Mouse (Mus musculus): Measurements from ENCODE around the gene Chd9. TPM values are rescaled to one million over a fixed set of nuclear protein-coding genes. Genes with fewer than 3 reads are reported as not detected.

The Chd9 gene
- polyA plus RNA-seq, 1 experiment from 2014 or later: 72.5 TPM

GRCm38 (mm10) chr8:90819561-90820320 is 8.4 kb upstream of the Chd9 start:
- no peak overlapping the region for H3K4me2 ChIP-seq (replicated peaks; ENCODE audit: low read depth, low read length)
- ATAC-seq (ENCODE audit: low FRiP score): no peak
- no peak overlapping the region for H3K4me3 ChIP-seq (ENCODE audit: low read depth, low read length)
- no peaks in the 10 kb centered on the region for H3K27me3 ChIP-seq (ENCODE audit: control insufficient read depth, insufficient read depth, low read length)
- no peaks in the 10 kb centered on the region for H3K9me3 ChIP-seq (ENCODE audit: control insufficient read depth, low read length)
- H3K4me1 ChIP-seq (replicated peaks; ENCODE audit: control insufficient read depth, insufficient read depth, low read length): no peaks in the 10 kb centered on the region
- H3K27ac ChIP-seq (ENCODE audit: low read depth, low read length): no peak overlapping the region
- WGBS: 89% methylated on average over 9 of the region's 9 CpGs
- no peak for DNase-seq (ENCODE audit: low spot score)
- no peak overlapping the region for H3K9ac ChIP-seq (ENCODE audit: low read depth, low read length)
- no peaks in the 10 kb centered on the region for H3K36me3 ChIP-seq (ENCODE audit: control insufficient read depth, insufficient read depth, low read length)

DNA sequence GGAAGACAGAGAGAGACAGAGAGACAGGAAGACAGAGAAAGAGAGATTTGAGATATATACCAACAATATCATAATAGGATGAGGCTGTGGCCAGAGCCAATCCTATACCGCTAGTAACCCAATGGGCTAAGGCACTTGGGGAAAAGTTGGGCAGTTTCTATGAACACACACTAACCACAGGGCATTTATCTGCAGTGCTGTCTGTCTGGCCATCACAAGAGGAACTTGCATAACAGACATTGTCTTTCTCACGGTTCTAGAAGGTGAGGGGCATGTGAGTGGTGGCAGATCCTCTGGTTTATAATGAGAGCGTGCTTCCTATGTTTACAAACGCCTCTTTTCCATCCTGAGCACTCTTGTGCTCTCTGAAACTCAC is 7.8 kb upstream of the Chd9 start:
- Histone ChIP-seq H3K27ac (ENCODE audit: low read depth, low read length) (no peak overlapping the region), H3K4me3 (ENCODE audit: low read depth, low read length) (no peak overlapping the region), H3K9ac (ENCODE audit: low read depth, low read length) (no peak overlapping the region), H3K9me3 (ENCODE audit: control insufficient read depth, low read length) (no peaks in the 10 kb centered on the region), H3K36me3 (ENCODE audit: control insufficient read depth, insufficient read depth, low read length) (no peaks in the 10 kb centered on the region), H3K27me3 (ENCODE audit: control insufficient read depth, insufficient read depth, low read length) (no peaks in the 10 kb centered on the region), H3K4me2 (replicated peaks; ENCODE audit: low read depth, low read length) (no peak overlapping the region), H3K4me1 (replicated peaks; ENCODE audit: control insufficient read depth, insufficient read depth, low read length) (no peaks in the 10 kb centered on the region)
- WGBS: 90% methylated on average over 4 of the region's 4 CpGs
- ATAC-seq (ENCODE audit: low FRiP score) (no peak), DNase-seq (ENCODE audit: low spot score) (no peak)

DNA sequence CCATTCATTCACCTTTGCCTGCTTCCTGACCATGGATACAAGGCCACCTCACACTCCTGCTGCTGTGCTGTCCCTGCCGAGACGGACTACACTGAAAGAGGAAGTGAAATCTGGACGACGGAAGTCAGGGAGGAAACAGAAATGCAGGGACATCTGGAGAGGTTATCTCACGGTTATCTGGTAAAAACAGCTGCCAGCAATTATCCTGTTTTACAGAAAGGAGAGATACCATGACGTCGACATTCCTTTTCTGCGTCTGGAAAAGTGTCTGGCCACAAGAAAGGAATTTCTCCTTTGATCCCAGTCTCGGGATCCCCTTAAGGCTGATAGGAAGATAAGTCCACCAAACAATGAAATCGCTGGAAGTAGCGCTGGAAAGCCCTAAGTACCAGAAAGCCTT is 5.7 kb upstream of the Chd9 start:
- no peaks in the 10 kb centered on the region for H3K27me3 ChIP-seq (ENCODE audit: control insufficient read depth, insufficient read depth, low read length)
- 61% methylated on average over 11 of the region's 11 CpGs for WGBS
- H3K4me2 ChIP-seq (replicated peaks; ENCODE audit: low read depth, low read length): no peak overlapping the region
- H3K9me3 ChIP-seq (ENCODE audit: control insufficient read depth, low read length): no peaks in the 10 kb centered on the region
- no peaks in the 10 kb centered on the region for H3K36me3 ChIP-seq (ENCODE audit: control insufficient read depth, insufficient read depth, low read length)
- H3K4me3 ChIP-seq (ENCODE audit: low read depth, low read length): no peak overlapping the region
- no peak overlapping the region for H3K9ac ChIP-seq (ENCODE audit: low read depth, low read length)
- no peak overlapping the region for H3K27ac ChIP-seq (ENCODE audit: low read depth, low read length)
- no peak for ATAC-seq (ENCODE audit: low FRiP score)
- H3K4me1 ChIP-seq (replicated peaks; ENCODE audit: control insufficient read depth, insufficient read depth, low read length): no peaks in the 10 kb centered on the region
- DNase-seq (ENCODE audit: low spot score): no peak

- no peak overlapping the region for H3K4me3 ChIP-seq (ENCODE audit: low read depth, low read length)
- H3K27ac ChIP-seq (ENCODE audit: low read depth, low read length): no peak overlapping the region
- DNase-seq (ENCODE audit: low spot score) (no peak), ATAC-seq (ENCODE audit: low FRiP score) (no peak)
- no peak overlapping the region for H3K4me2 ChIP-seq (replicated peaks; ENCODE audit: low read depth, low read length)
- H3K4me1 ChIP-seq (replicated peaks; ENCODE audit: control insufficient read depth, insufficient read depth, low read length): 0 out of 2 replicates have a peak, but pooled peaks cover 3% of the 10 kb centered on the region
- no peaks in the 10 kb centered on the region for H3K9me3 ChIP-seq (ENCODE audit: control insufficient read depth, low read length)
- 85% methylated on average over 9 of the region's 9 CpGs for WGBS
- H3K9ac ChIP-seq (ENCODE audit: low read depth, low read length): no peak overlapping the region
- no peaks in the 10 kb centered on the region for H3K27me3 ChIP-seq (ENCODE audit: control insufficient read depth, insufficient read depth, low read length)
- H3K36me3 ChIP-seq (ENCODE audit: control insufficient read depth, insufficient read depth, low read length): no peaks in the 10 kb centered on the region
Observed at GRCm38 (mm10) chr8:90825459-90825871, 2.7 kb upstream of the Chd9 start.

DNA sequence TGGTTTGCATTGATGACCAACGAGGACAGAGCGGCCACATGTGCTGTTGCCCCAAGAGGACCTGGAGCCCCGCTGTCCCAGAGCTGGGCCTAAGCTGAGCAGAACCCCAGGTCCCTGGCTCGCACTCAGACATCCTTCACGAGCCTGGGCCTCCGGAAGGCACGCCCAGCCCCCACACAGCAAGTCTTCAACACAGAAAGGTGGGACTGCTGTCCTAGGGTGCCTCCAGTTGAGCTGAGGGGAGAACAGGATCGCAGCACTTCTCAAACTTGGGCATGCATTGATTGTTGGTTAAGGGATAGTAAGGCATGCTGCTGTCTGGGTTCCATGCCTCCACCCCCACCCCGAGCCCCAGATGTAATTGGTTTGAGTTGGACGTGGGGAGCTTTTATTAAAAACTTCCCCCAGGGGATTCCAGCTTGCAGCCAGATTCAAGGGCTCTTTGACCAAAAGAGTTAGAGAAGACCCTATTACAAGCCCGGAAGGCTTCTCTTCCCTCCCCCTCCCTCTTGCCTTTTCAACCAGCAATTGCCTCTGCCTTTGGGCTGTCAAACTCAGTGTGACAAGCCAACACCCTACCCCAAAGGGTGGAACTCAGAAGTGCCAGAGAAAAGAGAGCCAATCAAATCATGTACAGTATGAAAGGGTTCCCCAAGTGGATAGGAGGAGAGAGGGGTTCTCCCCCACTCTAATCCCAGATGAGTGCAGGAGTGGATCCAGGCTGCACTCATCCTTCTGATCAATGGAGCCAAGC is 1.0 kb downstream of the Chd9 start:
- Histone ChIP-seq H3K9me3 (ENCODE audit: control insufficient read depth, low read length) (no peaks in the 10 kb centered on the region), H3K4me3 (ENCODE audit: low read depth, low read length) (peak overlapping the region; percentile 39), H3K27me3 (ENCODE audit: control insufficient read depth, insufficient read depth, low read length) (no peaks in the 10 kb centered on the region), H3K4me1 (replicated peaks; ENCODE audit: control insufficient read depth, insufficient read depth, low read length) (0 out of 2 replicates have a peak, but pooled peaks cover 3% of the 10 kb centered on the region), H3K9ac (ENCODE audit: low read depth, low read length) (peak overlapping the region; percentile 55), H3K4me2 (replicated peaks; ENCODE audit: low read depth, low read length) (peak overlapping the region; percentile 71), H3K36me3 (ENCODE audit: control insufficient read depth, insufficient read depth, low read length) (no peaks in the 10 kb centered on the region), H3K27ac (ENCODE audit: low read depth, low read length) (0 out of 2 replicates have a peak overlapping the region, but pooled peaks have one; percentile 37)
- WGBS: 3% methylated on average over 11 of the region's 11 CpGs
- ATAC-seq (ENCODE audit: low FRiP score) (peak; percentile 73), DNase-seq (ENCODE audit: low spot score) (peak; percentile 43)

DNA sequence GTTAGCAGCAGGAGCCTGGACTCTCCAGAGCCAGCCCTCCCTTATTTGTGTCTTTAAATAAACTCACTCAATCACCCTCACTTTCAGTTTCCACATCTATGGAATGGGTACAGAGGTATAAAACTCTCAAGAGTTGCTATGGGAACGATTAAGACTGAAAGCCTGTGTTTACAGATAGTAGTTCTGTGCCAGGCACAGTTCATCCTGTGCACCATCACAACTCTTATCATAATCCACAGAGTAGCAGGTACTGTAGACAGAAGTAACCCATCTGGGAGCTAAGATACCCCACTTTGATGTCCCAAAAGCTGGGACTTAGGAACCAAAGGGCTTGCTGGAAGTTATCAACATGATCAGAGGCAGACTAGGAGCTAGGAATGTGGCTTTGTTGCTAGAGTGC is 1.7 kb downstream of the Chd9 start:
- H3K4me1 ChIP-seq (replicated peaks; ENCODE audit: control insufficient read depth, insufficient read depth, low read length): 0 out of 2 replicates have a peak, but pooled peaks cover 3% of the 10 kb centered on the region
- no peak overlapping the region for H3K4me2 ChIP-seq (replicated peaks; ENCODE audit: low read depth, low read length)
- no peaks in the 10 kb centered on the region for H3K9me3 ChIP-seq (ENCODE audit: control insufficient read depth, low read length)
- H3K27ac ChIP-seq (ENCODE audit: low read depth, low read length): no peak overlapping the region
- DNase-seq (ENCODE audit: low spot score) (no peak), ATAC-seq (ENCODE audit: low FRiP score) (no peak)
- H3K36me3 ChIP-seq (ENCODE audit: control insufficient read depth, insufficient read depth, low read length): no peaks in the 10 kb centered on the region
- H3K9ac ChIP-seq (ENCODE audit: low read depth, low read length): no peak overlapping the region
- no peaks in the 10 kb centered on the region for H3K27me3 ChIP-seq (ENCODE audit: control insufficient read depth, insufficient read depth, low read length)
- WGBS: 85% methylated on average over 1 of the region's 1 CpGs
- no peak overlapping the region for H3K4me3 ChIP-seq (ENCODE audit: low read depth, low read length)

DNA sequence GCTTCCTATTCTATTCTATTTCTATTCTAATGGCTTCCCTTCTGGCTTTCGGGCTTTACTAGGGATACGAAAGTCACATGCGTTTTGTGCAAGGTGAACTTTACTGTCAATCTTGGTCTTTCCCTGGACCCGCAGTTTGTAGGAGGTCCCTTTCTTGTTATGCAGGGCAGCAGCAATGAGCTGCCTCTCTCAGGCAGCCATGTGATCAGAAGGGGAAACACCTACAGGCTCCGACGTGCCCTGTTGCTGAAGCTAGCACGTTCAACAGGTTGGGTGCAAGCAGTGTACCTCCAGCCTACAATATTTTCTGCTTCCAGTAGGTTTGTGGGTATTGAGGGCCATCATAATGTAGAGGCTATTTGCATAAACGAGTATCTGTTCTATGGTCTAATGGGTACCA is 2.8 kb downstream of the Chd9 start:
- no peaks in the 10 kb centered on the region for H3K27me3 ChIP-seq (ENCODE audit: control insufficient read depth, insufficient read depth, low read length)
- H3K9me3 ChIP-seq (ENCODE audit: control insufficient read depth, low read length): no peaks in the 10 kb centered on the region
- H3K4me3 ChIP-seq (ENCODE audit: low read depth, low read length): no peak overlapping the region
- 0 out of 2 replicates have a peak, but pooled peaks cover 3% of the 10 kb centered on the region for H3K4me1 ChIP-seq (replicated peaks; ENCODE audit: control insufficient read depth, insufficient read depth, low read length)
- WGBS: 65% methylated on average over 8 of the region's 8 CpGs
- H3K4me2 ChIP-seq (replicated peaks; ENCODE audit: low read depth, low read length): no peak overlapping the region
- H3K27ac ChIP-seq (ENCODE audit: low read depth, low read length): no peak overlapping the region
- no peak overlapping the region for H3K9ac ChIP-seq (ENCODE audit: low read depth, low read length)
- H3K36me3 ChIP-seq (ENCODE audit: control insufficient read depth, insufficient read depth, low read length): no peaks in the 10 kb centered on the region
- ATAC-seq (ENCODE audit: low FRiP score) (no peak), DNase-seq (ENCODE audit: low spot score) (no peak)

- Histone ChIP-seq H3K9me3 (ENCODE audit: control insufficient read depth, low read length) (no peaks in the 10 kb centered on the region), H3K4me2 (replicated peaks; ENCODE audit: low read depth, low read length) (no peak overlapping the region), H3K27me3 (ENCODE audit: control insufficient read depth, insufficient read depth, low read length) (no peaks in the 10 kb centered on the region), H3K4me3 (ENCODE audit: low read depth, low read length) (no peak overlapping the region), H3K36me3 (ENCODE audit: control insufficient read depth, insufficient read depth, low read length) (no peaks in the 10 kb centered on the region), H3K9ac (ENCODE audit: low read depth, low read length) (no peak overlapping the region), H3K27ac (ENCODE audit: low read depth, low read length) (no peak overlapping the region), H3K4me1 (replicated peaks; ENCODE audit: control insufficient read depth, insufficient read depth, low read length) (0 out of 2 replicates have a peak, but pooled peaks cover 3% of the 10 kb centered on the region)
- no peak for ATAC-seq (ENCODE audit: low FRiP score)
- no peak for DNase-seq (ENCODE audit: low spot score)
- WGBS: 31% methylated on average over 5 of the region's 5 CpGs
Observed at GRCm38 (mm10) chr8:90832576-90833289, 4.6 kb downstream of the Chd9 start.
